In the genomic region with DNA sequence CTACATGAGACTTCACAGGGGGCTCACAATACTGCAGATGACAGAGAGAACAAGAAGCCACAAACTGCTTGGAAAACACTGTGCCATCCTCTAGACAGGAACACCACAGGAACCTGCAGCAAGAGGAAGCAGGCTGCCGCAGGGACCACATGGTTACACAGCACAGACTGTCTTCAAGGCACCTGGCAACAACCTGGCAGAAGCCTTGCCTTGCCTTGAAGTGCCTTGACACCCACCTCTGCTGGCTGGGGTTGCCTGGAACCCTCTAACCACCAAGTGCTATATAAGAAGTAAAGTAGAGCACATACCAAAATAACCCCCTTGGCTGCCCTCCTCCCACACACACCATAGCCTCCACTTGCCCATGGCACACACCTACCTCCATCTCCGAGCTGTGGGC, we compare ENCODE assay signal across 9 mouse cellular contexts.
"Had no signal": no experiment of that assay in that cellular context is flagged by ENCODE, and none has a peak within 500 bp of the region (broad histone marks: within the 10 kb centered on the region; RNA-seq: fewer than 3 reads in every experiment).

No protein-coding gene starts in this region.

- DNase-seq: kidney, adult 2 months; kidney, postnatal 4 days; liver, embryonic 13.5 days; lung, adult 2 months; lung, postnatal 14 days; lung, postnatal 4 days; right cerebral cortex, adult 18-20 months; right cerebral cortex, postnatal 14 days; right cerebral cortex, postnatal 4 days had no signal
